Mouse (Mus musculus) forebrain, embryonic 12.5 days (tissue): ENCODE results near the gene Cd79a. TPM values are rescaled to one million over a fixed set of nuclear protein-coding genes. Genes with fewer than 3 reads are reported as not detected.

ENCODE experiments used
- ATAC-seq: fragments of 200-750 bp; cut with Nextera tagmentation; 2 replicates; pipeline ENCODE4 v1.8.0; 2017; ENCODE audit warnings: moderate TSS enrichment; ENCODE audit not compliant: low FRiP score
- H3K27ac ChIP-seq: fragments of 300-500 bp; sonication (generic); 2 replicates; pipeline ENCODE4 v1.5.1; 2016; ENCODE audit warnings: mild to moderate bottlenecking
- H3K27me3 ChIP-seq: fragments of 300-500 bp; sonication (generic); 2 replicates; pipeline ENCODE4 v1.6.1; 2016; ENCODE audit warnings: mild to moderate bottlenecking
- H3K36me3 ChIP-seq: fragments of 300-500 bp; sonication (generic); replicated peaks from 2 replicates; pipeline ENCODE4 v1.6.1; 2016; ENCODE audit warnings: mild to moderate bottlenecking
- H3K4me1 ChIP-seq: fragments of 300-500 bp; sonication (generic); 2 replicates; pipeline ENCODE4 v1.6.1; 2016
- H3K4me2 ChIP-seq: fragments of 300-500 bp; sonication (generic); 2 replicates; pipeline ENCODE4 v1.6.1; 2016; ENCODE audit warnings: mild to moderate bottlenecking, moderate library complexity
- H3K4me3 ChIP-seq: fragments of 300-500 bp; sonication (generic); replicated peaks from 2 replicates; pipeline ENCODE4 v1.5.1; 2016; ENCODE audit warnings: mild to moderate bottlenecking
- H3K9ac ChIP-seq: fragments of 300-500 bp; sonication (generic); 2 replicates; pipeline ENCODE4 v1.6.1; 2016; ENCODE audit warnings: mild to moderate bottlenecking
- H3K9me3 ChIP-seq: fragments of 300-500 bp; sonication (generic); 2 replicates; pipeline ENCODE4 v1.6.1; 2016
- WGBS: fragments of 180-500 bp; shearing (Covaris S2); methylation state at CpG from one replicate; pipeline ENCODE4 v1.1.7; 2016; 5-methylcytosine and 5-hydroxymethylcytosine counted together
- polyA plus RNA-seq: library from polyadenylated mRNA; unstranded; fragments of >200 nt; fragmentation: Nextera tagmentation; extraction: Ambion mirVana; gene quantifications from 2 replicates; pipeline ENCODE4 v1.2.1, GENCODE M21; 2016

Gene Cd79a
- polyA plus RNA-seq, 1 experiment from 2014 or later = 0.22 TPM

DNA sequence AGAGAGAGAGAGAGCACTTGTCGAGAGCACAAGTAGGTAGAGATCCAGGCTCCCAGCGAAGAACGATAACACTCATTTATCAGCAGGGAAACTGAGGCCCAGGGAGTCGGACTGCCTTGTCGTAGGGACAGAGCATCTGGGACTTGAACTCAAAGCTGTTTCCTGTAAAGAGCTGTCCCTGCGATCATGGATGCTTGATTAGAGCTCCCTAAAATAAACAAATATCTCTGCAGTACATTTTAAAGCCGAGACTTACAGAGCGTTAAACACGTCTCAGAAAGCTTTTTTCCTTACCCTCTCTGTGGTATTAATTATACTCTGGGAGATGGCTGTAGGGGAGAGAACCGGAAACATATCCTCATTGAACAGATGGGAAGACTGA is 6.3 kb downstream of the Cd79a start:
- Histone ChIP-seq H3K4me1 (peaks cover 37% of the 10 kb centered on the region), H3K27ac (no peak overlapping the region), H3K4me2 (peak overlapping the region; percentile 86), H3K4me3 (peak overlapping the region; percentile 66), H3K9ac (peak overlapping the region; percentile 77; the same call in 1 of the 2 replicates), H3K36me3 (peaks cover 8% of the 10 kb centered on the region), H3K9me3 (no peaks in the 10 kb centered on the region), H3K27me3 (no peaks in the 10 kb centered on the region)
- ATAC-seq = no peak
- WGBS = 48% methylated on average over 10 of the region's 10 CpGs

DNA sequence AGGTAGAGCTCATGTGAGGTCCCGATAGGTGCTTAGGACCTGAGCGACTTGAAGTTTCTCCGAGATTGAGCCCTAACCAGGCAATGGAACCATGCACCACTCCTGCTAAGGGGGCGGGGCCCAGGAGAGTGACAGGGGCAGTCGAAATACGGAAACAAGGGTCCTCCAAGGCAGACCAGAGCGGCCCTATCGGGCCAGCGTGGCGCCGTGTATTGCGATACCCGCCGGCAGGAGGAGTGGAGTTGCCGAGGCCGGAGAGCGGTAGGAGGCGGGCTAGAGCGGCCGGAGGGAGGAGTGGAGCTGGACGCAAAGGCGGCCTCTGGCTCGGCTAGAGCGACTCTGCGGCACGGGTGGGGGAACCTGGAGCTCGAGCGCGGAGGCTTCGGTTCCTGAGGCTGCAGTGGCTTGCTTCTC is 6.9 kb downstream of the Cd79a start:
- ATAC-seq = peak; percentile 97
- Histone ChIP-seq H3K4me1 (peaks cover 37% of the 10 kb centered on the region), H3K9me3 (no peaks in the 10 kb centered on the region), H3K9ac (peak overlapping the region; percentile 77), H3K36me3 (peaks cover 14% of the 10 kb centered on the region), H3K27ac (peak overlapping the region; percentile 65), H3K27me3 (no peaks in the 10 kb centered on the region), H3K4me2 (peak overlapping the region; percentile 86), H3K4me3 (peak overlapping the region; percentile 66)
- under 1% methylated on average over 30 of the region's 30 CpGs for WGBS

GRCm38 (mm10) chr7:24904936-24905335 is 7.8 kb downstream of the Cd79a start:
- H3K4me3 ChIP-seq = peak overlapping the region; percentile 66
- H3K9ac ChIP-seq = peak overlapping the region; percentile 77
- H3K9me3 ChIP-seq = no peaks in the 10 kb centered on the region
- H3K4me2 ChIP-seq = peak overlapping the region; percentile 86
- H3K27me3 ChIP-seq = no peaks in the 10 kb centered on the region
- peaks cover 20% of the 10 kb centered on the region for H3K36me3 ChIP-seq
- no peak overlapping the region for H3K27ac ChIP-seq
- 14% methylated on average over 3 of the region's 3 CpGs for WGBS
- ATAC-seq = peak; percentile 25; the same call in 1 of the 2 replicates
- peaks cover 37% of the 10 kb centered on the region for H3K4me1 ChIP-seq

DNA sequence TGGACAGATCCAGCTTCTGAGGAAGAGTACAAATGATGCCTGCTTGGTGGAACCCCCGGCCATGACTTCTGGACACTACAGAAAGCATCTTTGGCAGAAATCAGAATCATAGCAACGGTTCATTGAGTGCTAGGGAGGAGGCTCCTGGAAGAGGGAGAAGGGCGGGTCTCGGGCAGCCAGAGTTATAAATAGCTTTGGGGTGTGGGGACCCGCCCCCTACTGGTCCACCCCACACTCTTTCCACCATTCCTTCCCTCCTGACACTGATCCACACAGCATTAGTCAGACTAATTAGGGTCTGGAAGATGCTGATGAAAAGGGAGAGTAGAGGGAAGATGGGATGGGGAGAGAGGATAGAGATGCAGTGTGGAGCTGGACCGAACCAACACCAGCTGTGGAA is 9.4 kb downstream of the Cd79a start:
- WGBS = 38% methylated on average over 6 of the region's 6 CpGs
- H3K36me3 ChIP-seq = peaks cover 20% of the 10 kb centered on the region
- H3K4me2 ChIP-seq = no peak overlapping the region
- ATAC-seq = no peak
- H3K27ac ChIP-seq = no peak overlapping the region
- no peak overlapping the region for H3K4me3 ChIP-seq
- H3K27me3 ChIP-seq = no peaks in the 10 kb centered on the region
- peak overlapping the region; percentile 25; the same call in 1 of the 2 replicates for H3K9ac ChIP-seq
- H3K9me3 ChIP-seq = no peaks in the 10 kb centered on the region
- H3K4me1 ChIP-seq = peaks cover 37% of the 10 kb centered on the region

- Histone ChIP-seq H3K4me1 (peaks cover 37% of the 10 kb centered on the region), H3K36me3 (peaks cover 20% of the 10 kb centered on the region), H3K27ac (peak overlapping the region; percentile 25; the same call in 1 of the 2 replicates), H3K9ac (peak overlapping the region; percentile 25; the same call in 1 of the 2 replicates), H3K4me3 (no peak overlapping the region), H3K9me3 (no peaks in the 10 kb centered on the region), H3K27me3 (no peaks in the 10 kb centered on the region), H3K4me2 (no peak overlapping the region)
- 34% methylated on average over 13 of the region's 13 CpGs for whole genome bisulfite sequencing
- ATAC-seq = no peak
Measured at GRCm38 (mm10) chr7:24907211-24907748, 10.1 kb downstream of the Cd79a start.

- no peak for ATAC-seq
- H3K27me3 ChIP-seq = no peaks in the 10 kb centered on the region
- no peak overlapping the region for H3K9ac ChIP-seq
- H3K4me2 ChIP-seq = no peak overlapping the region
- H3K9me3 ChIP-seq = no peaks in the 10 kb centered on the region
- H3K4me3 ChIP-seq = no peak overlapping the region
- H3K36me3 ChIP-seq = peaks cover 41% of the 10 kb centered on the region
- 0 out of 2 replicates have a peak, but pooled peaks cover under 1% of the 10 kb centered on the region for H3K4me1 ChIP-seq
- no peak overlapping the region for H3K27ac ChIP-seq
- WGBS = 92% methylated on average over 14 of the region's 14 CpGs
Measured at GRCm38 (mm10) chr7:24912480-24912879, 15.3 kb downstream of the Cd79a start.

DNA sequence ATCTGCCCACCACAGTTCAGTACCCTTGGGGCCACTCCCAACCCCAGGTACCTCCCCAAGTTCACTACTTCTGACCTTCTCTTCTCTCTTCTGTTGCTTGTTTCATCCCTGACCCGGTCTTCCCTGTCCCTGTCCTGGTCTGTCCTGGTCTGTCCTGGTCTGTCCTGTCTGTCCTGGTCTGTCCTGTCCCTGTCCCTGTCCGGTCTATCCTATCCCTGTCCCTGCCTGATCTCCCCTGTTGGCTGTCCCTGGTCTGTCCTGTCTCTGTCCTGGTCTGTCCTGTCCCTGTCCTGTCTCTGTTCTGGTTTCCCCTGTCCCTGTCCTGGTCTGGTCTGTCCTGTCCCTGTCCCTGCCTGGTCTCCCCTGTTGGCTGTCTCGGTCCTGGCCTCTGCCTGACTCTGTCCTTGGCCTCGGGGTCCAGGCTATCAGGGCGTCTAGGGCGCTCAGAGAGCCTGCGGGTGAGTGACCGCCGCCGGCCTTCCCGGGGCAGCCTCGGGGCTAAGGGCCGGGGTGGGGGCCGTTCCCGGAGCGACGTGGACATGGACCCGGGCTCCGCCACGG is 21.7 kb downstream of the Cd79a start:
- WGBS = 90% methylated on average over 20 of the region's 20 CpGs
- Histone ChIP-seq H3K4me3 (no peak overlapping the region), H3K27ac (no peak overlapping the region), H3K9me3 (no peaks in the 10 kb centered on the region), H3K36me3 (peaks cover 69% of the 10 kb centered on the region), H3K9ac (no peak overlapping the region), H3K4me1 (no peaks in the 10 kb centered on the region), H3K27me3 (no peaks in the 10 kb centered on the region), H3K4me2 (no peak overlapping the region)
- no peak for ATAC-seq

- no peak overlapping the region for H3K9ac ChIP-seq
- no peaks in the 10 kb centered on the region for H3K27me3 ChIP-seq
- no peak for ATAC-seq
- no peaks in the 10 kb centered on the region for H3K4me1 ChIP-seq
- no peak overlapping the region for H3K4me2 ChIP-seq
- no peak overlapping the region for H3K27ac ChIP-seq
- WGBS = 91% methylated on average over 9 of the region's 9 CpGs
- no peak overlapping the region for H3K4me3 ChIP-seq
- H3K36me3 ChIP-seq = peaks cover 78% of the 10 kb centered on the region
- no peaks in the 10 kb centered on the region for H3K9me3 ChIP-seq
Measured at GRCm38 (mm10) chr7:24919728-24920127, 22.5 kb downstream of the Cd79a start.

DNA sequence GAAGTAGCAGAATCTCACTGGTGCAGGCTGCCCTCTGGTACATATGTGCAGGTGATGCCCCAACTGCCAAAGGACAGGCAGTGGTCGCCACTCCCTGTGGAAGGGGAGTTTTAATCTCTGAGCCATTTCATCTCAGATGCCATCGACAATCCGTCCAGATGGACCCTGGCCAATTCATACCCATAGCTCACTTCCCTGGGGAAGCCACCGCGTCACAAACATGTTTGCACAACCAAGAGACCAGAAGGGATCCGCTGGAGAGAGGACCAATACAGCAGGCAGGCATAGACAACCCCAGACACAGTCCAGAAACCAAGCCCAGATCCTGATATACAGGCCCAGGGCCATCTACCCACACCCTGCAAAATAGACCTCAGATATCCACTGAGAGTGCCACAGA is 33.3 kb downstream of the Cd79a start:
- Histone ChIP-seq H3K9ac (no peak overlapping the region), H3K4me2 (no peak overlapping the region), H3K27ac (no peak overlapping the region), H3K4me1 (peaks cover 42% of the 10 kb centered on the region), H3K36me3 (peaks cover 23% of the 10 kb centered on the region), H3K9me3 (no peaks in the 10 kb centered on the region), H3K27me3 (peaks cover 83% of the 10 kb centered on the region), H3K4me3 (no peak overlapping the region)
- WGBS = 57% methylated on average over 6 of the region's 6 CpGs
- no peak for ATAC-seq

DNA sequence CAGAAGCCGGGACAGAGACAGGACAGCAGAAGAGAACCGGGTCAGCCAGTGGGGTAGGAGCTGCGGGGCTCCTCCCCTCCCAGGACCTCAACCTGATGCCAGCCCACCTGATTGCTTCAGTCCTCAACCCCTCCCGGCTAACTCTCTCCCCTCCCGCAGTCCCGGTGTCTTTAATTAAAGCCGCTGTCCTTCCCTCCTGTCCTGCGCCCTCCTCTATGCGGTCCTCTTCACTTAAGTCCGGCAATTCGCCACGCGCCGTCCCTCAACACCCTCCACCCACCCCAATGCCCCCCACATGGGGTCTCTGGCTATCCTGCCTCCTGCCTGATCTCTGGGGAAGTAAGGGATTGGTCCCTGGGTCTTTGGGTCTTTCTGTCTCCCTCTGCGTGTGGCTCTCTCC is 34.5 kb downstream of the Cd79a start:
- peak overlapping the region; percentile 1; the same call in 1 of the 2 replicates for H3K4me3 ChIP-seq
- H3K9ac ChIP-seq = no peak overlapping the region; the same call in 1 of the 2 replicates

DNA sequence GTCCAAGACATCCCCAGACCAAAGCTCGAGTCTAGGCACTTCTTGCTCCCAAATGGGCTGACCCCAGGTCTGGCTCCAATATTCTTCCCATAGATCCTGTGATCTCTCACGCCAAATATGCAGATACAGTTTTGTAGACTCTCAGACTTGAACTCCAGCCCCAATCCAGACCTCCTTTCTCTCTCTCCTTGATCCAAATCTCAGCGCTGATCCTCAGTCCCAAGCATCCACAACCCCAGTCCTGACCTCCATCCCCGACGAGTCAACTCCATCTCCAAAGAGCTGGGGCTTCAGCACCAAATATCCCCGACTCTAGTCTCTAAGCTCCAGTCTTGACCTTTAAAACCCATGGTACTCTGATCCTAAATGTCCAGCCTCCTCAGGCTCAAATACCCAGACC is 46.5 kb downstream of the Cd79a start:
- Histone ChIP-seq H3K4me1 (peaks cover 18% of the 10 kb centered on the region), H3K9me3 (no peaks in the 10 kb centered on the region), H3K27me3 (peaks cover 100% of the 10 kb centered on the region), H3K9ac (no peak overlapping the region), H3K4me2 (no peak overlapping the region), H3K36me3 (no peaks in the 10 kb centered on the region), H3K4me3 (peak overlapping the region; percentile 40), H3K27ac (no peak overlapping the region)
- WGBS = under 1% methylated on average over 6 of the region's 6 CpGs
- no peak for ATAC-seq

More for the DNA sequence above, 34.5 kb downstream of the Cd79a start:
- 0% methylated on average over 15 of the region's 15 CpGs for WGBS
- H3K36me3 ChIP-seq = peaks cover 11% of the 10 kb centered on the region
- H3K27me3 ChIP-seq = peaks cover 94% of the 10 kb centered on the region
- H3K4me2 ChIP-seq = no peak overlapping the region
- no peak overlapping the region for H3K27ac ChIP-seq
- no peaks in the 10 kb centered on the region for H3K9me3 ChIP-seq
- peaks cover 42% of the 10 kb centered on the region for H3K4me1 ChIP-seq
- no peak for ATAC-seq

DNA sequence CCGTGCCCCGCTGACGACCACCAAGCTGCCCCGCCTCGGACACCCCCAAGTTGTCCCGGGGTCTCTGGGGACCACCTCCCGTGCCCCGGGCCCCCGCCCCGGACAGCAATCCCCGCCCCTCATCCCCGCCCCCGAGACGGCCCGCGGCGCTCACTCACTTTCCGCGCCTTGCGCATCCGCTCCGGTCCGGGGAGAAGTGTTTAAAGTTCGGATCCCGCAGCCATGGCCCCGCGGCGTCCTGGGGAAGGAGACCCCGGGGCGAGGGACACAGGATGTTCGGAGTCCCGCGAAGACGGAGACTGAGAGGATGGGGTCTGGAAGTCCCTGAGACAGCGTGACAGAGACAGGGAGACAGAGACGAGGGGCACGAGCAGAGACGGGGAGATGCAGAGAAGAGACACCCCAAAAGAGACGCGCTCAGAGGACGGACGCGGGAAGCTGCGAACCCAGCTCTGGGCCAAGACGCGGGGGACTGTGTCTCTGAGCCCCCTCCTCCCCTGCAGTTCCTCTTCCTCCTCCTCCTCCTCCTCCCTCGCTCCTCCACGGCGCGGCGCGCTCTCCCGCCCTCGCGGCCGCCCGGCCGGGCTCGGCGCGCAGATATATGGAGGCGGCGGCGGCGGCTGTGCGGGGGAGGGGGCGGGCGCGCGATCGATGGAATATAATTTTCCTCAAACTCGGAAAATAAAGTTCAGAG is 47.2 kb downstream of the Cd79a start, which contains the start of gene Gm4881:
Gene Gm4881 (minus strand): TSS at position 238 of the 694 bp plus-strand sequence.
- no peak within 1 kb of the TSS for H3K27ac ChIP-seq
- H3K9me3 ChIP-seq = no peaks in the 10 kb centered on the region
- peaks cover 100% of the 10 kb centered on the region for H3K27me3 ChIP-seq
- WGBS = under 1% methylated on average over 69 of the region's 72 CpGs
- H3K4me2 ChIP-seq = peak within 1 kb of the TSS; percentile 64
- H3K4me1 ChIP-seq = peaks cover 23% of the 10 kb centered on the region
- H3K36me3 ChIP-seq = no peaks in the 10 kb centered on the region
- H3K4me3 ChIP-seq = peak within 1 kb of the TSS; percentile 40
- H3K9ac ChIP-seq = 0 out of 2 replicates have a peak within 1 kb of the TSS, but pooled peaks have one; percentile 4
- no peak for ATAC-seq
